Mouse (Mus musculus): ENCODE measurements at regions not wholly inside any gene's neighbourhood (a gene's known extent, or its start where the extent isn't known, plus 50 kb on each side); places are given as distances from the start of the nearest gene placed in this dataset.

DNA sequence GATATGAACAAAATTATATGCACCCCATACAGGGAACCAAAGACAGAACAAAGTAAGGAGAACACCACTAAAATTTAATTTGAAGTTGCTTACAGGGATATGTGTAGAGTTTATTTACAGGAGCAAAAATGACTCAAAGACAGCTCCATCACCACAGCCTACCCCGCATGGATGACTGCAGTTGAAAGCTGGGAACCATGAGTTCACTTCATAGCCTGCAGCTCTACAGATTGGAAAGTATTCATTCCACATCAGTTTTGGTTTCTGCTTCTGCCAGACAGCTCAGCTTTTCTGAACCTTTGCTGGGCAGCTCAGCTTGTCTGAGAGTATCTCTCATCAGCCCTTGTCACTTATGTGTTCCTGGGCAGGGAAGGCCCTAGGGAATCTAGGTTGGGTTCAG, 160.6 kb upstream of the Sema3d start:
- DNase-seq (ENCODE audit: low read depth), result no peak

DNA sequence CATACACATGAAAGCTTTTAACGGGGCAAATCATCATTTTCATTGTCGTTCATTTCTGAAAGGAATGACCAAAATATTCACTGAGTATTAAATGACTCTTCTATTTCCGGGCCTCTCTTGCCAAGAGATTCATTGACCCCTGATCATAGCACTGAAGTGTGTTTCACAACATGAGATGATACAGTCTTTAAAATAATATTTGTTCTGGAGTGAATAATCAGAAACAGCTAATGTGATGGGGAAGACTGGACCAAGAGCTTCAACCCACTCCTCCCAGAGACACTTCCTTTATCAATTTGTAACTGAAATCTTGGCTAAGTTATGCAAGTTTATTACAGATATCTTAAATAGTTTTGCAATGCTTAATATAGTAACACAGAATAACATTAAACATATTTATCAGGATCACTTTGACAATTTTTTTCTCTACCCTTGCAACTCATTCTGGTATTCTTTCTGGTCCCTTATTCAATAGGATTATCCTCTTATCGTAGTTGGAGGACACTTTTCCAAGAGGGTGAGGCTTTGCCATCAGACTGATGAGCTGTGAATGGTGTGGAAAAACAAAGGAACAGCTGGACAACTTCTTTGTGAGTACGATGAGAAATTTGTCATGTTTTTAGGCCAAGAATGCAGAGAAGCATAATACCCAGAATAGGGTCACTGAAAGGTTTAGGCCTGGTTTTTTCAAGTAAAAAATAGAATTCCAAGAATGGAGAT, 149.6 kb upstream of the Sema3d start:
- no peak for DNase-seq (ENCODE audit: low read depth)

DNA sequence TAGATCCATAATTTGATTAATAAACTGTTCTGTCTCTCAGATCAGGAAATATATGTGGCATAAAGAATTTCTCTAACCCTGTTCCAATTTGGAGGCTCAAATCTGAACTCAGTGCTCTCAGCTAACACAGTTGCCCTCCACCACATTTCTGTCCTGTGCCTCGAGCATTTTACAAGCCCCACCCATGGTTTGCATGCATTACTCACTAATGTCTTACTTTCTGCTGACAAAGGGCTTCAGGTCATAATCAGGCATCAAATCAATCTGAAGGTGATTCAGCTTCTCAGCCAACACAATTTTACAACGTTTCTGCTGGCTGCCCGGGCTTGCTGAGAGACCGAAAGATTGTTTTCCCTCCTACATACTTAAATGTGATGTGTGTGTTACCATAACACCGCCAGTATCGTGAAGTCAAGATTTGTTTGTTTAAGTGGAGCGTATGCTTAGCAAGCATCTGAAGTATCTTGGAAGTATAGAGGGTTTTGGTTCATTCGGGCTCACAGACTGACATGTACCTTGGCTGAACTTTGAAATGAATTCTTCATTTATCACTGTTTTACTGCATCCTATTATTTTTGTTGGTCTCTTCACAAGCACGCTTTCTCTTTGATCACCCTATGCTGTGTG, 139.9 kb upstream of the Sema3d start:
- no peak for DNase-seq (ENCODE audit: low read depth)

DNA sequence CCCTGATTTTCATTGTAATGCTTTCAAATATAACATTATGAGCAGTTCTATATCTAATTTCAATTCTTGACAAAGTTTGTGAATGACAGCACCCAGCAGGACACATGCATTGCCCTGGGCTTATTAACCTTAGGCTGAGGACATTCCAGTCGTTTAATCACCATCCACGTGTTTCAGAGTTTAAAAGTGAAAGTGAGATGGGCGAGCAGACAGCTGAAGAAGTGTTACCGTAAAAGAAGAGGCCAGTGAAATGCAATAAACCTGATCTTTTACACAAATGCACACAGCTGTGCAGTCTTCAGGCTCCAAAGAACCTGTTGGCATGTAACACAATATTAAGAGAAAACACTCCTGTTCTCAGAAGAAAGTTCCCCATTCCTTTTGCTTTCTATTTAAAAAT, 89.5 kb upstream of the Sema3d start:
- no peak for DNase-seq (ENCODE audit: low read depth)

DNA sequence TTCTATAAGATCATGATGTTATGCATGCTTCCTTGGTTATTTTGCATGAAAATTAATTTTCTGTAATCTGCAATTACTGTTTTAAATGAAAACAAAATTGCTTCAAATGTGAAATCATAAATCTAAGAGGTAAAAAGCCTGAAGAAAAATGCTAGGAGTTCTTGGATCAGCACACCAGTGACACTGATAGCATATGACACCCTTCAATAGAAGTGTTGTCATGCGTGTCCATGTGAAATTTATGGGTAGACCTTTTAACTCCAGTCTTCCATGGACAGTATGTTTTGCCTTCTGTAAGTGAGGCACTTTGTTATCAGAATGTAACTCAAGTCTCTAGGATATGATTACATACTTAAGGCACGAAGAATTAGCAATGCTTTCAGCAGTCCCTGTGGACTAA, 85.9 kb upstream of the Sema3d start:
- DNase-seq (ENCODE audit: low read depth), result no peak

DNA sequence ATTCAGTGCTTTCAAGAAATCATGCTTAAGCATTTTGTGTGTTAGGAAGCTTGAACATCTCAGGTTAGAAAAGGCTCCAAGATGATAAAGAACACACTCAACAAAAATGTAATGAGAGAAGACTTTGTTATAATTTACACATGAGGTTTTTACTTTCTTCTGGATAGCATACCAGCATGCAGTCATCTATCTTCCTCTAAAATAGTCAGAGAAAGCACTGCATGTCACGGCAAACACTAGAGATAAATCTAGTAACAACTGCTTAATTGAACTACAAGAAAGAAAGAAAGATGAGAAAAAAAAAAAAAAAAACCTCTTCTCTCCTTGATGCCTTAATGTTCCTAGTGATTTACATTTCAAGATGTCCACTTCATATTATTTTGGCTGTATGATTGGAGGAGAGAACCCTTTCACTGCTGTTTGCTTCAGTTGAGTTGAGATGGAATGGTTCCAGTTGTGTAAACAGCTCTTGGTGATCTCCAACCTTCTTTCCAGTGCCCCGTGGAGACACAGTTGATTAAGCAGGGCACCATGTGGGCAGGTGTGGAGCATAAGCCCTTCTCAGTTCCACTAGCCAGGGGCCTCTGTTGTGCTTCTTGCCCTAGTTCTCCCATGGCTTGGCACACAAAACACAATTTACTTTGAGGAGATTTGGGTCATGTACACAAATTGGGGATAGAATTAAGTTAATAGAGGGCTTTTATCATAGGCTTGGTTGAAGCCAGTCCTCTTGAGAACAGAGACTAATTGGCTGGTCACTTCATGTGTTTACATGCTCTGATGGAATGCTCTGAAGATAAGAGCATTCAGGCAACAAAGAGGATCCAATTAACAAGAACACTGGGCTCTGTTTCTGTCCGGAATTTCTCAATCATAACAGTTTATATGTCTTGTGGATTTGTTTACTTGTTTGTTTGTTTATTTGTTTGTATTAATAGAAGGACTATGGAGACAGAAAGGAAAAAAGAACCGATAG, 81.1 kb upstream of the Sema3d start:
- DNase-seq (ENCODE audit: low read depth), result no peak

DNA sequence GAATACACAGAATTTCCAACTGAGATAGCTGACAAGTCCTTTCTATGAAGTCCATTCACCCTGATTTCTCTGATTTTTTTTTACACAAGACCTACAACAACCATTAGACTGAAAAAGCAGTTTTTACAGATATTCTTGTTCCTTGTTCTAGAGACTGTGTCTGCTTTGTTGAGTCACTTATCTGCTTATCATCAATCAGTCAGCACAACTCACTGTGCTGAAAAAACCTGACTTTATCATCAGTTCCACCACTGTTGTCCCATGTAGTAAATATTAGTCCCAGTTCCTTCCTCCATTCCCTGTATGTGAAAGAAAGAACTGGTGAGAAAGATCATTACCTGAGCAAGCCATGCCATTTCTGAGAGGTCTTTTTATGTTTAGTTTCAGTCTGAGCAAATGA, 73.8 kb upstream of the Sema3d start:
- DNase-seq (ENCODE audit: low read depth), result no peak

DNA sequence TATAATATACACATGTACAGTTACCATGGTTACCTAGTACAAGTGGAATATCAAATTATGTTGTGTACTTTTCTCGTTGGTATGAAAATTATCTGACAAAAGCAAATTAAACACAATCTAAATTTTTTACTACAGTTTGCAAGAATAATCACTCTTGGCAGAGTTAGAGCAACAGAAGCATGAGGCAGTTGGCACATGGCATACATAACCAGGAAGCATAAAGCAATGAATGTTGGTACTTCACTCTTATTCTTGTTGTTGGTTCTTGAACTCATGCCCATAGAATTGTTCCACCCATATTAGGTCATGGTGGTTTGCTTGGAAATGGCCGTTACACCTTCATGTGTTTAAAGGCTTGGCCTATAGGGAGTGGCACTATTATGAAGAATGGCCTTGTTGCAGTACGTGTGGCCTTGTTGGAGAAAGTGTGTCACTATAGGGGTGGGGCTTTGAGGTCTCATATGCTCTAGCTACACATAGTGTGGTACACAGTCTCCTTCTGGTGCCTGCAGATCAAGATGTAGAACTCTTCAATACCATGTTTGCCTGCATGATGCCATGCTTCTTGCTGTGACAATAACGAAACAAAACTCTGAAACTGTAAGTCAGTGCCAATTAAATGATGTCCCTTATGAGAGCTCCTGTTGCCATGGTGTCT, 50.4 kb upstream of the Sema3d start:
- DNase-seq (ENCODE audit: low read depth), result no peak

All from c-Kit-positive CD71-negative TER-119-negative erythroid progenitor cells, embryonic 14.5 days (primary cell).